Mouse (Mus musculus) liver, postnatal 0 days (tissue): ENCODE results near the gene Inpp5a.
"Not testable (repeated sequence)": the region's sequence is repeated elsewhere in the genome, so short reads cannot be mapped to it uniquely, and the experiment has no call there.

Experiments used
- CTCF ChIP-seq: sonication (generic); IDR thresholded peaks from 2 replicates; pipeline ENCODE4 v1.5.1; 2016; ENCODE audit warnings: antibody characterized with exemption, low read depth
- EP300 ChIP-seq: IDR thresholded peaks from 2 replicates; pipeline ENCODE4 v1.6.1; 2016; ENCODE audit warnings: antibody characterized with exemption, low read depth, mild to moderate bottlenecking

- TF ChIP-seq CTCF, EP300: not testable (repeated sequence)
Measured at GRCm38 (mm10) chr7:139434931-139435330, 46.0 kb downstream of the Inpp5a start.
